Mouse (Mus musculus): ENCODE measurements around the gene Ercc1.

DNA sequence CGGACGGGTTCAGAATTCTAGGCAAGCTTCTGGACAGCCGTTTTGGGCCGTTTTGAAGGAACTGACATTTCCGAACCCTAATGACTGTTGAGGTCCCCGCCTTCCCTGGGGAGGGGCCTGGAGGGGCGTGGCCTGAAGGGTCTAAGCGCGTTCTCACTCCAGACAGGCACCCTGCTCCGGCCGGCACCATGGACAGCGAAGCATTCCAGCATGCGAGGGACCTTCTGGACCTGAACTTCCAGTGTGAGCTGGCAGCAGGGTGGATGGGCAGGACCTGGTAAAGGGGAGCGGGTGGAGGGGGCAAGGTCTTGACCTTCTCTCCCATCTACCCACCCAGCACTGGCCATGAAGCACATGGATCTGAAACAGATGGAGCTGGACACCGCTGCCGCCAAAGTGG, 23.8 kb downstream of the Ercc1 start:
- TF ChIP-seq CTCF (IDR thresholded peaks at IDR 0.05; ENCODE audit: low read depth, low read length) (no peak), POLR2A (IDR thresholded peaks at IDR 0.05; ENCODE audit: borderline replicate concordance, low read depth, low read length) (no peak)
